In the genomic region with DNA sequence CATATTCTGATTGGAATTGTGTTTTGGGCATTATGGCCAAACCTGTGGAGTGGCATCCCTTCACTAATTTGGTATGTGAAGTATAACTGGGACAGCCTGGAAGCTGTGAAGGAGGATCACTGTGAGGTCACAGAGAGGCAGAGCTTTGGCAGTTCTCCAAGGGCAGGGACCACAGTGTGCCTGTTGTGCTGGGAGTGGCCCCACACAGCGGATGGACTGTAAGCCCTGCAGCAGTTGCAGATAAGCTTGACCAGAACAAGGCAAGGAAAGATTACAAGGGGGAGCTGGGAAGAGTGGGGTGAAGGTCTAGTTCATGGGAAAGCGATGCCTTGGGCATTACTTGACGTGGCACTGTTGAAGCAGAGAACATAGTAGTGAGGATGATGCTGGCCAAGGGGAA, we compare ENCODE assay signal across 8 mouse cellular contexts. TPM values are rescaled to one million over a fixed set of nuclear protein-coding genes. Genes with fewer than 3 reads are reported as not detected.
DNase-seq lines count a peak whose midpoint lies in the region; ATAC-seq and TF ChIP-seq lines count a peak whose summit lies in the region.

No protein-coding gene starts in this region.

- no peak for TF ChIP-seq CTCF in left cerebral cortex, adult 2 months (IDR thresholded peaks at IDR 0.05)

- peak; percentile 27 to 44 for DNase-seq in left cerebral cortex, postnatal 14 days (ENCODE audit: low spot score in 2 of 2)
- DNase-seq in left cerebral cortex, adult 2 months (ENCODE audit: extremely low spot score in 1 of 2, low spot score in 2 of 2) = no peak
- peak; percentile 66 for DNase-seq in adrenal gland, postnatal 25 days
- DNase-seq in heart, adult 8-10 months (ENCODE audit: low spot score) = peak; percentile 85
- peak; percentile 79 for DNase-seq in kidney, postnatal 10 days
- no peak for DNase-seq in midbrain, embryonic 10.5 days (ENCODE audit: low spot score)
- no peak for DNase-seq in frontal cortex, postnatal 14 days (ENCODE audit: low spot score in 2 of 2)

- intact Hi-C loops in left cerebral cortex, postnatal 14 days (cut with DNase I) = no loop called here
- intact Hi-C loops in left cerebral cortex, adult 2 months (cut with DNase I) = no loop called here

- H3K4me1 ChIP-seq in midbrain, embryonic 10.5 days = peaks cover 21% of the 10 kb centered on the region

- 91% methylated on average over 3 of the region's 3 CpGs for WGBS in midbrain, embryonic 10.5 days

- H3K4me3 ChIP-seq in left cerebral cortex, adult 2 months = no peak overlapping the region
- no peak overlapping the region for H3K4me3 ChIP-seq in midbrain, embryonic 10.5 days

- peaks cover 48% of the 10 kb centered on the region for H3K36me3 ChIP-seq in midbrain, embryonic 10.5 days

- no peaks in the 10 kb centered on the region for H3K27me3 ChIP-seq in midbrain, embryonic 10.5 days (ENCODE audit: low read depth, poor library complexity, severe bottlenecking)

- H3K9me3 ChIP-seq in midbrain, embryonic 10.5 days (replicated peaks) = no peaks in the 10 kb centered on the region

- ATAC-seq in megakaryocyte-erythroid progenitor cell, adult 5-6 weeks (replicated peaks; ENCODE audit: low FRiP score, low TSS enrichment, poor library complexity, severe bottlenecking) = peak; percentile 70

- H3K27ac ChIP-seq in left cerebral cortex, adult 2 months = no peak overlapping the region
- no peak overlapping the region for H3K27ac ChIP-seq in midbrain, embryonic 10.5 days (replicated peaks)

RNA-seq across cellular contexts. Expression of a gene that starts 4.0 kb away (rescaled TPM):
- total RNA-seq in left cerebral cortex, postnatal 14 days (2021) = 10 to 100 TPM; 34.9 to 39.3 TPM
- total RNA-seq in left cerebral cortex, adult 2 months (2021) = 10 to 100 TPM; 44.6 to 46.1 TPM
- total RNA-seq in adrenal gland, postnatal 25 days (2021) = 38.4 and 40.8 TPM in 2 replicates
- 10 to 100 TPM; 21.4 to 34.4 (median 26.8) TPM for total RNA-seq in heart, adult 8-10 months (2022)
- 42.1 and 59.2 TPM in 2 replicates for total RNA-seq in megakaryocyte-erythroid progenitor cell, adult 5-6 weeks (2014; fragmentation: Nextera tagmentation)
- total RNA-seq in megakaryocyte-erythroid progenitor cell, adult 5-6 weeks (2017) = 52.8 and 66.1 TPM in 2 replicates
- 40.7 and 45.3 TPM in 2 replicates for polyA plus RNA-seq in midbrain, embryonic 10.5 days (2016; fragmentation: Nextera tagmentation; extraction: Ambion mirVana)

RNA-seq across cellular contexts. Expression of a gene that starts 8.5 kb away (rescaled TPM):
- 10 to 100 TPM; 21.2 to 24.0 TPM for total RNA-seq in left cerebral cortex, postnatal 14 days (2021)
- 10 to 100 TPM; 24.3 to 25.2 TPM for total RNA-seq in left cerebral cortex, adult 2 months (2021)
- total RNA-seq in adrenal gland, postnatal 25 days (2021) = 42.3 and 43.2 TPM in 2 replicates
- 10 to 100 TPM; 19.7 to 21.6 (median 21.1) TPM for total RNA-seq in heart, adult 8-10 months (2022)
- total RNA-seq in megakaryocyte-erythroid progenitor cell, adult 5-6 weeks (2014; fragmentation: Nextera tagmentation) = 46.5 and 58.2 TPM in 2 replicates
- 38.7 and 52.8 TPM in 2 replicates for total RNA-seq in megakaryocyte-erythroid progenitor cell, adult 5-6 weeks (2017)
- 79.8 and 81.0 TPM in 2 replicates for polyA plus RNA-seq in midbrain, embryonic 10.5 days (2016; fragmentation: Nextera tagmentation; extraction: Ambion mirVana)

Comparison
In these comparisons a context has a peak if more than half of its experiments do, and no peak if none do; other contexts are left out.
1. DNase-seq: peak in left cerebral cortex, postnatal 14 days (2 of 2), adrenal gland, postnatal 25 days (single experiment), heart, adult 8-10 months (single experiment) and kidney, postnatal 10 days (single experiment); none in left cerebral cortex, adult 2 months (0 of 2), midbrain, embryonic 10.5 days (single experiment) and frontal cortex, postnatal 14 days (0 of 2).